Mouse (Mus musculus): ENCODE results near the gene Tnni3. TPM values are rescaled to one million over a fixed set of nuclear protein-coding genes. Genes with fewer than 3 reads are reported as not detected.

Gene Tnni3
- total RNA-seq, 4 experiments from 2014 or later: 1.9 to 4.5 (median 4.1) TPM

DNA sequence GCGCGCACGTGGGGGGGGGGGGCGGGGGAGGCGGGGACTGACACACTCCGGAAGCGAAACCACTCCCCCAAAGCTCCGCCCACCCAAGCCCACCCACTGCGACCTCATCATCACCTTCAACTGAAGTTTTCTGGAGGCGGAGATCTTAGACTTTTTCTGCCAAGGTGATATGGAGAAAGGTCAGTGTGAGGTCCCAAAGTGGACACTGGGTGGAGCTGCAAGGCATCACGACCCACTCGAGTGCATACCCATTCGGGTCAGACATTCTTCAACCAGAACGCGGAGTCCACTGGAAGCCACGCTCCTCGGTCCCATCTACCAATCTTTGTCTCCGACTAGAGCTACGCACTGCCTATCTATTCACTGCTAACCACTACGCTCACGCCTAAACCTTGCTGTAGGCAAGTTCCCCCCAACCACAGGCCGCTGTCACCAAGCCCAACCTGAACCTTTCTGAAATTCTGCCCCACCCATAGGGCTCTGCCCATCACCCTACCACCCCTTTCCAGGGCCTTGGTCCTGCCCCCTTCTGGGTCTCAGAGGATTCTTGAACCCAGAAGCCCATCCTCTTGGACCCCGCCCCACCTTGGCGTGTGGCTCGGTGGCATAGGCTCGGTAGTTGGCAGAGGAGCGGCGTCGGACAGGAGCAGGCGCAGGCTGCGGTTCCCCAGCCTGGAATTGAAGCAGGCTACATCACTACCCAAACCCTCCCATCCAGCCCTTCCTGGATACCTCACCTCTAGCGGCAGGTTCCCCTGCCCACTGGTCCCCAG is 2.6 kb downstream of the Tnni3 start:
- no peak for DNase-seq (ENCODE audit: low spot score in 2 of 2)

DNA sequence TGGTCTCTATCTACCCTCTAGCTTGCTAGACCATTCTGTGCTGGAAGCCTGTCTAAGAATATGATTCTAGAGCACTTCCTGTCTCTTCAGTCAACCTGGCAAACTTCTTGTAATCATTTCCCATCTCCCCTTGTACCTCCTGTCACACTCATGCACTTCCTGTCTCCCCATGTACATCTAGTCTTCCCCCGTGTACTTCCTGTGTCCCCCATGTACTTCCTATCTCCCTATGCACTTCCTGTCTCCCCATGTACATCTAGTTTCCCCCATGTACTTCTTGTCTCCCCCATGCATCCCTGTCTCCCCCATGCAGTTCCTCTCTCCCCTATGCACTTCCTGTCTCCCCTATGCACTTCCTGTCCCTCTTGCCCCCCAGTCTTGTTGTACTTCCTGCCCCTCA is 5.5 kb downstream of the Tnni3 start:
- DNase-seq (ENCODE audit: low spot score in 2 of 2): no peak

DNA sequence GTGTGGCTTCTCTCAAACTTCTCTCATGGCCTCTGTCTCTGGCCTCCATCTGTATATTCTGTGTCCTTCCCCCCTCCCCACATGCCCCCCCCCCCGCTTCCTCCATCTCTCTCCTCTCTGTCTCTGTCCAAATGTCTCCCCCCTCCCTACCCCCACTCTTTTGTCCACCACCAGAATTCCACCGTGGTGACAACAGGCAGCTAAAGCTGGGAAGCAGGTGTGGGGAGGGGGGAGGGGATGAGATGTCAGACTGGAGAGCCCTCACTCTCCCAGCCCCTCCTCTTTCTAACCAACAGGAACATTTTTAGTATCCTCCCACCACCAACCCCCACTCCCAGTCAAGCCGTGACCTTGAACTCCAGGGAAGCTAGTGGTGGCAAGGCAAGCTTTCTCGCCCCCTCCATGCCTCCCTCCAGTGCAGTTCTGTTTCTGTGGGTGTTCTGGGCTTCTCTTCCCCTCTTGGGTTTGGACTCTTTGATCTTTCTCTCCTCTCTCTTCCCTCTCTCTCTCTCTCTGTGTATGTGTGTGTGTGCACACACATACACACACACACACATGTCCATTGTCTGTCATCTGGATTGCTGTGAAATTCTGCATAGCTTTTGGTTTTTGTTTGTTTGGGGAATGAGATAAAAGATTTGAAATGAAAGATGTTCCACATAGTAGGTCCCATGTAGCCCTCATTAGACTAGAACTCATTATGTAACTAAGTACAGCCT is 7.5 kb downstream of the Tnni3 start, which contains the start of gene Tnnt1:
Gene Tnnt1, minus strand, starts transcription at position 51 of the 719 bp plus-strand sequence.
- DNase-seq (ENCODE audit: low spot score in 2 of 2): no peak

DNA sequence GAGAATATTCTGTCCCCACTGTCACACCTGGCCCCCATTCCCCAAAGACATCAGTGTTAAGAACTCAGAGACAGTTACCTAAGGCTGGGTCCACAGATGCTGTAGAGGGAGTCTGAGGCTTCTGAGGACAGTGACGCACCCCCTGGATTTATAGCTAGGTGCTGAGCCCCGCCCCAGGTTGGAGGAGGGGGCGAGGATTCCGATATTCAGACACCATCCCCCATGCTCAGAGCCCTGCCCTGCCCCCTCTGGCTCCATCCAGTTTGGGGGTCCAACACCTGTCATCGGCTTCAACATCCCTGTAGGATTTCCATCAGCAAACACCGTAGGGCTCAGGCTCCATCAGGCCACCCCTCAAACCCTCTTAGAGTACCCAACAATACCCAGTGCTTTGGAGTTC is 8.2 kb downstream of the Tnni3 start:
- DNase-seq (ENCODE audit: low spot score in 2 of 2): no peak

DNA sequence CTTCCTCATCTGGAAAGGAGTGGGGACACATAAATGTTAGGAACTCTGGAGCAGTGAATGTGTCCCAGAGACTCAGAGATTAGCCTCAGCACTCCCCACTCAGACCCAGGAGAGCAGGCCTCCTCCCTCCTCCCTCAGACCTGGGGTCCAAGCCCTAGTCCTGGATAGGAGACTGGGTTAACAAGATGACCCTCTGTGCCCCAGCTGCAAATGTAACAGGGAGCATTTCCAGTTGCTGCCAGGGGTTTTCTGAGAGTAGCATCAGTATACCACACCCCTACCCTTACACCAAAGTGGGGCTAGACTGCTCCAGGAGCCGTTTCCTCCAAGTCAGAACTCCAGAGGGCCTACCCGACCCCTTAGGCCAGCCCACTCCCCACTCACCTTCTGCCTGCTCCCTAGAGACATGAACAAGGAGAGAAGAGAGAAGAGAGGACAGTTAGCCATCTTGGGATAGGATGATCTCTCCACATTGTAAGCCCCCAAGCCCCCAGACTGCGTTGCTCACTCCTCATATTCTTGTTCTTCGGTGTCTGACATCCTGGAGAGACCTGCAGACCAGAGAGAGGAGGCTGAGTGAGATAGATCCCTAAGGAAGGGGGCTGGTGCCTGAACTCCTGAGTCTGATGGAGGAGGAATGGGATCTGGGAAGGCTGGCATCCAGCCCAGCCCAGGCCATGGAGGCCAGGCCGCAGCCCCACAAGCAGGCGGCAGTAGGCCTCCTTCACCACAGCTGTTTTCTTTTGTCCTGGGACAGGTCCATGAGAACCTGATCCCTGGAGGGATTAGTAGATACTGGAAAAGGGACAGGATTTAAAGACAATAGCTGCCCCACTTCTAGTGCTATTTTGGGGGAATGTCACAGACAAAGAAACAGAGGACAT is 10.0 kb downstream of the Tnni3 start:
- no peak for DNase-seq (ENCODE audit: low spot score in 2 of 2)

DNA sequence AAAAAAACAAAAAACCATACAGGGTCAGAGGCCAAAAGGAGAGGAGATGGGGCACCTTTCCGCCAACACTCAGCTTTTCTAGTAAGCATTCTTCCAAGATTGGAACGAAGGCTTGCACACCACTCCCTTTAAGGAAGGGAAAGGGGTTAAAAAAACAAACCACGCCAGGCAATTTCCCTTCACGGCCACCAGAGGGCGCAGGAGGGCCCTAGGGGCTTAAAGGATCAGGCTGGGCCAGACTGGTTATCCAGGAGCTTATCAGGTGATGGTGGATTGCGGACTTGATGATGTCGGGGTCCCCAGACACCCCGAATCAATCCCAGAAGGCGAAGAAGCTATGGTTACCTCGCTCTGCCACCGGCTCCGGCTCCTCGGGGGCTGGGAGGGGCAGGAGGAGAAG is 10.8 kb downstream of the Tnni3 start:
- DNase-seq (ENCODE audit: low spot score in 2 of 2): no peak

DNA sequence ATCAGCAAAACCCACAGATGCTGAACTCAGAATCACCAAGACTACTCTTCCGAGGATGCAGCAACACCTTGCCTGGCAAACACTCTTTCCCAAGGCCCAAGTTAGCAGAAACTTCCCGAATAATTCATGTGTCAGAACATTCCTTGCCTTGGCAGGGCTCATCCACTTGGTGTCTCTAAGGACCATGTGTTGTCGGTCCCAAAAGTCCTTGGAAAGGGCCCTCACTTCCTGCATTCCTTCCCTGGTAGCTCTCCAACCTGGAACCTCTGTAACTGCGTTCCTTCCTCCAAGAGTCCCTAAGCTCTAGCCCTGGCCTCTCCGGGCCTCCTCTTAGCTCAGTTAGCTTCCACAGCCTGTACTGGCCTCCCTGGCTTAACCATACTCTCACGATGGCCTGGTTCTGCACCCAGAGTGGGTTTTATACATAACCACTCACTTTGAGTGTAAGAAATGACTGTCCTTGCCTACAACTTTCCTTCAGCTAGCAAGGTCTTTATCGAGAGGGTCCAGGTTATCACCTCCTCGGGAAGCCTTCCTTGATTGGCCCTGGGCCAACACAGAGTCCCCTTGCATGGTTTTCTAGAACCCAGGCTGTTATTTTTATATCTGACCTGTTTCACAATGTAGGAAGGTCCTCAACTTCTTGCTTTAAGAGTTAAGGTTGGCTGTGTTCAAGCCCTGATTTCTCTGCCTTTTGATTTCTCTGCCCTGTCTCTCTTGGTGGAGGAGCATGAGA is 12.4 kb downstream of the Tnni3 start:
- DNase-seq (ENCODE audit: low spot score in 2 of 2): no peak

DNA sequence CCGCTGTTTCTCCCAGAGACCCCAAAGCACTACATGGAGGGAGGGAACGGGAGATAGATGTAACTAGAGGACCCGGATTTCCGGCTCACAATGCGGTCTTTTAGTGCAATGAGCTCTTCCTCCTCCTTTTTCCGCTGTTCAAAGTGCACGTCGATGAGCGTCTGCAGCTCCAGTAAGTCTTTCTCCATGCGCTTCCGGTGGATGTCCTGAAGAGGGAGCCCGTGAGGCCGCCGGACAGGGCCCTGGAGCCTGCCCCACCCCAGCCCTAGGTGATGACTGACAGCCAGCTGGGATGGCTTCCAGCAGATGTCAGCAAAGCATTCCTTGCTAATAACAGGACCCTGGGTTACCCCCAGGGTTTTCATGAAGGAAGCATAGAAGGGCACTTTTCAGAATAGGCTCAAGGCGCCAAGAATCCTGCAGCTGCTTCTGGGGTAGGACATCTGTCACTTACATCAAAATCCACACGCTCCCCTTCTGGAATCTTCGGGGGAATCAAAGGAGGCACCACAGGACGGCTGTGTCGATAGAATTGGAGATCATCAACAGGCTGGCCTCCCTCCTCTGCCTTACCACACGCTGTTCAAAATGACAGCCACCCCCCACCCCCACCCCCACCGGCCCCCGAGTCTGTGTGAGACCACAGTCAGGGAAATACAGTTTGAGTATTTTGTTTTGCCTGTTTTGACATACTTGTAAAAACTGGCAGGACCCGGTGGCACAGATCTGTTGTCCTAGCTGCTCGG is 14.0 kb downstream of the Tnni3 start:
- no peak for DNase-seq (ENCODE audit: low spot score in 2 of 2)

DNA sequence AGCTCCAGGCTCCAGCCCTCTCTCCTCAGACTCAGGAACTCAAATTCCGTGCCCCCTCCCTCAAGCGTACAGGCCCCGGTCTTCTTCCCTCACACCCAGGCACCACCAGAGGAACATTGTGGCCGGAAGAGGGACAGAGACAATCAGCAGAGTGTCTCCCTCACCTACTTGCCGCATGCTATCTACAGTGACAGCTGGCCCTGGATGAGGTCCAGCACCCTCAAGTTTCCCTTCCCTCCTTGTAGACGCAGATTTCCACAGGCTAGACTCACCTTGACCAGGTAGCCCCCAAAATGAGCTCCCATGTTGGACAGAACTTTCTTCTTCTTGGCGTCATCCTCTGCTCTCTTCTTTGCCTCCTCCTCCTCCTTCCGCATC is 15.3 kb downstream of the Tnni3 start:
- no peak for DNase-seq (ENCODE audit: low spot score in 2 of 2)

DNA sequence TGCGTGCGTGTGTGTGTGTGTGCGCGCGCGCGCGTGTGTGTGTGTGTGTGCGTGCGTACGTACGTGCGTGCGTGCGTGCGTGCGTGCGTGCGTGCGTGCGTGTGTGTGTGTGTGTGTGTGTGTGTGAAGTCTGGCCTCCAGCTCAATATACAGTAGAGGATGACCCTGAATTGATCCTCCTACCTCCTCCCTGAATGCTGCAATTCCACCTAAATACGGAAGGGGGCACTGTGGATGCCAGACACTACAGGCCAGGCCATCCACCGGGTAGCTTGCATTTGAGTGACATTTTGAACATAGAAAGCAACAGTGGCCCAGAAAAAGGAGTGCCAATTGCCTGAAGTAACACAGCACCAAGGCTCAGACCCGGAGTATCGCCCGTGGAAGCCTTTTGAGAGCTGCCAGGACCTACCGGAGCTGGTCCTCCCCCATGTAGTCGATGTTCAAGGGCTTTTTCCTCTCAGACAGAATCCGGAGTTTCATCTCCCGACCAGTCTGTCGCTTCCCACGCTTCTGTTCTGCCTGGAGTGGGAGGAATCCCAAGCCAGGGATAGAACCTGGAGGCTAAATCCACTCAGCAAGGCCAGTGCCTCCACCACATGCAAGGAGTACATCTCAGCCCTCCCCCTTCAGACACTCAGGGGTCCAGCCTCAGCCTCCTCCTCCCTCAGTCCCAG is 15.8 kb downstream of the Tnni3 start:
- no peak for DNase-seq (ENCODE audit: low spot score in 2 of 2)

DNA sequence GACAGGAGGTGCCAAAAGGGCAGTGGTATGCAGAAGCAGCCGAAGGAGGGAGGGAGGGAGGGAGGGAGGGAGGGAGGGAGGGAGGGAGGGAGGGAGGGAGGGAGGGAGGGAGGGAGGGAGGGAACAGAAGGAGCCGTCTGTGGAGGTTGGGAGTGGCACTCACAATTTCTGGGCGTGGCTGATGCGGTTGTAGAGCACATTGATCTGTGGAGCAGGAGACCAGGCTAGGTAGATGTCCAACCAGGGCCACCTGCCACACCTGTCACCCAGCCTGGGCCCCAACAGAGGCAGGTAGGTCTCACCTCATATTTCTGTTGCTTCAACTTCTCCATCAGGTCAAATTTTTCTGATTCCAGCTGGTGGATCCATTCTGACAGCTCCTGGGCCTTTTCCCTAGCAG is 16.8 kb downstream of the Tnni3 start:
- DNase-seq (ENCODE audit: low spot score in 2 of 2): no peak

DNA sequence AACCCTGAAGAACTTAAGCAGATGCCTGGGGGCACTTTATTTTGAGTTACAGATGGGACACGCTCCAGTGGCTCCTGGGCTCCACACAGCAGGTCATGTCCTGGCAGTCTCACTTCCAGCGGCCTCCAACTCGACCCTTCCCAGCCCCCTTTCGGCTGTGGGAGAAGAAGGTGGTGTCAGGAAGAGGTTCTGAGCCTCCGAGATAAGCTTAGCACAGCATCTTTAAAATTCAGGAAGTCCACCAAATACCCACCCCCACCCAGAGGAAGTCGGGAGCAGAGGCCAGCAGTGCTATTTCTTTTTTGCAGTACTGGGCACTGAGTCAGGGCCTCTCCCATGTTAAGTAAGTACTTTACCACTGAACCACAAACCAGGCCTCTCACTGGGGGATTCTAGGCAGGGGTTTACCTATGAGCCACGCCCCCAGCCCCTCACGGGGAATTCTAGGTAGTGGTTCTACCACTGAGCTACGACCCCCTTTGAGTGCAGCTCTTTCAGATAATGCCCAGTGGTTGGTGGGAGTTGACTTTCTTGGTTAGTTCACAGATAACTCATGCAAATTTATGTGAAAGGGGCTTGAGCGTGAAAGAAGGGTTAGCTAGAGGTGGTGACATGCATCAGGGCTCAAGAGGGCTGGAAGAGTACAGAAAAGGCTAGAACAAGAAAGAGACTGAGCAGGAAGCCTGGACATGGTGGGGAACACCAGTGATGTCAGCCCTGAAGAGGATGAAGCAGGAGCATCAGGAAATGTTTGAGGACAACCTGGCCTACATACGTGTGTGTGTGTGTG is 19.2 kb downstream of the Tnni3 start:
- DNase-seq (ENCODE audit: low spot score in 2 of 2): no peak

DNA sequence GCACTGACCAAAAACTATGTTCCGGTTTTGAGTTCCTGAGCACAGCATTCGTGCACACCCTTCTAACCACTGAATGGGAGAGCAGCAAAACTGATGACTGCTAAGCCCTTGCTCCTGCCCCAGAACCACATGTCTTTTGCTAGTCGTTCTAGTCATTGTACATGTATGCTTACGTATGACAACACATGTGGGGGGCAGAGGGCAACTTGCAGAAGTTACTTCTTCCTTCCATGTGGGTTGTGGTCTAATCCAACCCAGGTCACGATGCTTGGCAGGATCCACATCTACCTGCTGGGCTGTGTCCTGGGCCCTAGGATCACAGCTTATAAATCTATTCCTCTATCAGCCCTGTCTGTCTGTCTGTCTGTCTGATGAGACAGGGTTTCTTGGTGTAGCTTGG is 20.2 kb downstream of the Tnni3 start:
- no peak for DNase-seq (ENCODE audit: low spot score in 2 of 2)

DNA sequence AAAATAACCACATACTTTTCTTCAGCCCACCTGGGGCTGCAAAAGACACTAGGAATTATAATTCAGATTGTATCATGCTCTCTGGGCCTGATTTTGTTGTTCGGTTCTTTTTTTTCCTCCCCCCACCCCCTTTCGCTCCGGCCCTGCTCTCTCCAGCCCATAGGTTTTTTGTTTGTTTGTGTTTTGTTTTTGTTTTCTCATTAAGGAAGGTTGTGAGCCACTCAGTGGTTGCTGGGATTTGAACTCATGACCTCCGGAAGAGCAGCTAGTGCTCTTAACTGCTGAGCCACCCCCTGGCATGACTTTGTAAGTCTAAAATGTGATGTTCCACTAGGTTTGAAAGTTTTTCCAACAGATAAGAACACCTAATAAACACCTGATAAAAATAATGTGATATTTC is 20.9 kb downstream of the Tnni3 start:
- no peak for DNase-seq (ENCODE audit: low spot score in 2 of 2)

DNA sequence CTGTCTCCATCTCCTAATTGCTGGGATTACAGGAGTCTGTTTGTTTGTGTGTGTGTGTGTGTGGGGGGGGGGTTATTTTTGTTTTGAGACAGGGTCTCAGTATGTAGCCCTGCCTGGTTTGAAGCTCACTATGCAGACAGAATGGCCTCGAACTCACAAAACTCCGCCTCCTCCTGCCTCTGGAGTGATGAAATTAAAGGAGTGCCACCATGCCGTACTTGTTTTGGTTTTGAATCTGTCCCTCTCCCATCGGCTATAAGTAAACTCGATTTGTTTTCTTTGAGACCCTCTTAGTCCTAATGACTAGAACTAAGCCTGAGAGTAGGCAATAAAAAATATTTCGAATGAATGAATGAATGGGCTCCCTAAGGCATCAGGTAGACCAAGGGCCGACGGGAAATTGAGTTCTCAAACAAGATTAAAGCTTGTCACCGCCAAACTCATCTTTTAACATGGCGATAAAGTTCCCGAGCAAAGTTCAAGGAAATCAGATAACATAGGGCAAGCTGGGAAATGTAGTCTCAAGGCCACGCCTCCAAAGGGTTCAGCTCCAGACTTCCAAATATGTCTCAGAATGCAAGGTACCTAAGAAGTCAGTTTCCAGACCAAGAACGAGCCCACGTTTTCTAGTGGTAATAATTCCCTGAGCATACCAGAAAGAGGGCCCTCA is 21.5 kb downstream of the Tnni3 start:
- peak; percentile 32 to 67 for DNase-seq (ENCODE audit: low spot score in 2 of 2)

DNA sequence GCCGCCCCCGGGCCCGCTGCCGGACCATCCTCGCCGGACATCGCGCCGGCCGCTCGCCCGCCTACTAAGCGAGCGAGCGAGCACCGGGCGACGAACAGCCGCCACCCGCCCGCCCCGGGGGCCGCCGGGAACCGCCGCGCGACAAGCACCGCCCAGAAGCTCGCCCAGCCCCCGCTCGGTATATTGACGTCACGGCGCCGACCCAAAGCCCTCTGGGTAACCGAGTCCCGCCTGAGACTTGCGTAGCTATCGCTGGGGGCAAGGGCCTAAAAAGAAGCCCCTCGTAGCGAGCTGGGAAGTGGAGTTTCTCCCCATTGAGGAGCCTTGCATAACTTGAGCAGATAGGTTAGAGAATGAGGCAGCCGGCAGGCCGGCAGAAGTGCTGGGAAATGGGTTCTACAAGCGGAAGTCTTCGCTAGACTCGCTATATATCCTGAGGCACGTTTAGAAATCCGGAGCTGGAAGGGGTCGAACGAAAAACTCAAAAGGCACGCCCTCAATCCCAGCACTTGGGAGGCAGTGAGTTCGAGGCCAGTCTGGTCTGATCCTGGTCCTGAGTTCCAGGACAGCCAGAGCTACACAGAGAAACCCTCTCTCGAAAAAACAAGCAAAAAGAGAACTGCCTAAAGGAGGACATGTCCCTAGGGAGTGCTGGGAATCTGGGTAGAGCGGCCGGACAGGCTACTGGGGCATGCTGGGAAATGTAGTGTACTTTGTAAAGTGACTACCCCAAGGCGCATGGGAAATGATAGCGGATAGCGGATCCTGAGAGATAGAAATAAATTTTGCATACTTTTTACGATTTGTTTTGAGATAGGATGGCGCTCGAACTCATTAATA is 22.3 kb downstream of the Tnni3 start, which contains the start of gene Ppp1r12c:
Gene Ppp1r12c, minus strand, starts transcription at position 123 of the 840 bp plus-strand sequence.
- DNase-seq (ENCODE audit: low spot score in 2 of 2): peak; percentile 91 to 93

DNA sequence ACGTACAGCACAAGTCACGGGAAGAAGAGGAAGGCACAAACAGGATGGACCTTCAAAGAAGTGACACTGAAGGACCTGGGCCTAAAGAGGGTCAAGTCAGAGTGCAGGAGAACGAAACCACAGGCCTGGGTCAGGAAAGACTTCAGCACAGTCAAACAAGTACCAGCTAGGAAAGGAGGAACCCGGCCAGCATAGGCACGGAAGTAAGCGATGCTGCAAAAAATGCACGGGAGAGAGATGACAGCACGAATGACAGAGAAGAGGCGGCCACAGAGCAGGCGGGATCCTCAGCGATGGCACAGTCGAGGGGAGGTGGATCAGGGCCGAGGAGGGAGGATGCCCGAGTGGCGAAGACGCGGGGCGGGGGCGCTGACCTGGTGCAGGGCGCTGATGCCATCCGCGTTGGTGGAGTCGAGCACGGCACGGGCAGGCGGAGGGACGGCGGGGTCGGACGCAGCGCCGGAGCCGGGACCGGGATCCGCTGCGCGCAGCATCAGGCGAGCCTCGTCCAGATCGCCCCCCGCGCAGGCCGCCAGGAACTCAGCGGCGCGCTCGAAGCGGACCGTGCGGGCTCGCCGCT is 23.0 kb downstream of the Tnni3 start:
- DNase-seq (ENCODE audit: low spot score in 2 of 2): peak; percentile 25 to 42
